Mouse (Mus musculus): ENCODE measurements at regions not wholly inside any gene's neighbourhood (a gene's known extent, or its start where the extent isn't known, plus 50 kb on each side); places are given as distances from the start of the nearest gene placed in this dataset.

- DNase-seq (ENCODE audit: low read depth, low spot score), result no peak
Measured at GRCm38 (mm10) chr11:64230071-64230470, 150.8 kb upstream of the Cox10 start.

- peak; percentile 53 for DNase-seq (ENCODE audit: low read depth, low spot score)
Measured at GRCm38 (mm10) chr11:64220888-64221287, 141.6 kb upstream of the Cox10 start.

GRCm38 (mm10) chr11:64217181-64217580 is 137.9 kb upstream of the Cox10 start:
- DNase-seq (ENCODE audit: low read depth, low spot score), result no peak

GRCm38 (mm10) chr11:64210916-64211315 is 131.6 kb upstream of the Cox10 start:
- DNase-seq (ENCODE audit: low read depth, low spot score), result no peak

GRCm38 (mm10) chr11:64208306-64208705 is 129.0 kb upstream of the Cox10 start:
- DNase-seq (ENCODE audit: low read depth, low spot score), result no peak

- no peak for DNase-seq (ENCODE audit: low read depth, low spot score)
Measured at GRCm38 (mm10) chr11:64207358-64207864, 128.1 kb upstream of the Cox10 start.

GRCm38 (mm10) chr11:64206155-64206554 is 126.9 kb upstream of the Cox10 start:
- no peak for DNase-seq (ENCODE audit: low read depth, low spot score)

- no peak for DNase-seq (ENCODE audit: low read depth, low spot score)
Measured at GRCm38 (mm10) chr11:64205069-64205468, 125.8 kb upstream of the Cox10 start.

- no peak for DNase-seq (ENCODE audit: low read depth, low spot score)
Measured at GRCm38 (mm10) chr11:64204305-64204704, 125.0 kb upstream of the Cox10 start.

- DNase-seq (ENCODE audit: low read depth, low spot score), result no peak
Measured at GRCm38 (mm10) chr11:64200874-64201273, 121.6 kb upstream of the Cox10 start.

GRCm38 (mm10) chr11:64195272-64195671 is 116.0 kb upstream of the Cox10 start:
- DNase-seq (ENCODE audit: low read depth, low spot score), result no peak

GRCm38 (mm10) chr11:64188701-64189100 is 109.4 kb upstream of the Cox10 start:
- DNase-seq (ENCODE audit: low read depth, low spot score), result no peak

GRCm38 (mm10) chr11:64187488-64188444 is 108.5 kb upstream of the Cox10 start:
- no peak for DNase-seq (ENCODE audit: low read depth, low spot score)

GRCm38 (mm10) chr11:64187007-64187406 is 107.7 kb upstream of the Cox10 start:
- peak; percentile 63 for DNase-seq (ENCODE audit: low read depth, low spot score)

GRCm38 (mm10) chr11:64186590-64186989 is 107.3 kb upstream of the Cox10 start:
- DNase-seq (ENCODE audit: low read depth, low spot score), result no peak

- no peak for DNase-seq (ENCODE audit: low read depth, low spot score)
Measured at GRCm38 (mm10) chr11:64180036-64180435, 100.8 kb upstream of the Cox10 start.

- no peak for DNase-seq (ENCODE audit: low read depth, low spot score)
Measured at GRCm38 (mm10) chr11:64173421-64174062, 94.3 kb upstream of the Cox10 start.

- no peak for DNase-seq (ENCODE audit: low read depth, low spot score)
Measured at GRCm38 (mm10) chr11:64172926-64173325, 93.7 kb upstream of the Cox10 start.

GRCm38 (mm10) chr11:64168626-64169025 is 89.4 kb upstream of the Cox10 start:
- no peak for DNase-seq (ENCODE audit: low read depth, low spot score)

- DNase-seq (ENCODE audit: low read depth, low spot score), result no peak
Measured at GRCm38 (mm10) chr11:64164796-64165195, 85.5 kb upstream of the Cox10 start.

GRCm38 (mm10) chr11:64158281-64158680 is 79.0 kb upstream of the Cox10 start:
- no peak for DNase-seq (ENCODE audit: low read depth, low spot score)

GRCm38 (mm10) chr11:64156640-64157039 is 77.4 kb upstream of the Cox10 start:
- DNase-seq (ENCODE audit: low read depth, low spot score), result no peak

GRCm38 (mm10) chr11:64139483-64139882 is 60.2 kb upstream of the Cox10 start:
- DNase-seq (ENCODE audit: low read depth, low spot score), result no peak

All from CD4-positive, CD25-positive, alpha-beta regulatory T cell, adult 2 months (primary cell).